Mouse (Mus musculus): Measurements from ENCODE around the gene Rhd. TPM values are rescaled to one million over a fixed set of nuclear protein-coding genes. Genes with fewer than 3 reads are reported as not detected.

Gene Rhd
- polyA plus RNA-seq, 1 experiment from 2014 or later = 7.9 TPM

GRCm38 (mm10) chr4:134862996-134863395 is 1.3 kb upstream of the Rhd start:
- no peak for ATAC-seq
- 76% methylated on average over 7 of the region's 7 CpGs for WGBS
- Histone ChIP-seq H3K4me3 (replicated peaks) (no peak overlapping the region), H3K4me1 (replicated peaks) (no peaks in the 10 kb centered on the region), H3K36me3 (no peaks in the 10 kb centered on the region), H3K9me3 (no peaks in the 10 kb centered on the region), H3K4me2 (replicated peaks) (no peak overlapping the region), H3K27me3 (replicated peaks) (no peaks in the 10 kb centered on the region), H3K27ac (no peak overlapping the region), H3K9ac (no peak overlapping the region)

GRCm38 (mm10) chr4:134865340-134865739 is 1.0 kb downstream of the Rhd start:
- Histone ChIP-seq H3K36me3 (no peaks in the 10 kb centered on the region), H3K27me3 (replicated peaks) (peaks cover 17% of the 10 kb centered on the region; the same call in 1 of the 2 replicates), H3K4me2 (replicated peaks) (no peak overlapping the region), H3K9me3 (no peaks in the 10 kb centered on the region), H3K9ac (no peak overlapping the region), H3K4me3 (replicated peaks) (no peak overlapping the region), H3K4me1 (replicated peaks) (0 out of 2 replicates have a peak, but pooled peaks cover 8% of the 10 kb centered on the region), H3K27ac (no peak overlapping the region)
- peak; percentile 47; the same call in 1 of the 2 replicates for ATAC-seq
- WGBS = 62% methylated on average over 6 of the region's 6 CpGs

GRCm38 (mm10) chr4:134865789-134866188 is 1.5 kb downstream of the Rhd start:
- Histone ChIP-seq H3K36me3 (no peaks in the 10 kb centered on the region), H3K4me2 (replicated peaks) (no peak overlapping the region), H3K27ac (no peak overlapping the region), H3K27me3 (replicated peaks) (peaks cover 18% of the 10 kb centered on the region; the same call in 1 of the 2 replicates), H3K4me1 (replicated peaks) (0 out of 2 replicates have a peak, but pooled peaks cover 8% of the 10 kb centered on the region), H3K9me3 (no peaks in the 10 kb centered on the region), H3K4me3 (replicated peaks) (no peak overlapping the region), H3K9ac (no peak overlapping the region)
- 75% methylated on average over 5 of the region's 5 CpGs for WGBS
- no peak for ATAC-seq

- H3K4me3 ChIP-seq (replicated peaks) = no peak overlapping the region
- no peaks in the 10 kb centered on the region for H3K9me3 ChIP-seq
- no peak overlapping the region for H3K9ac ChIP-seq
- no peaks in the 10 kb centered on the region for H3K36me3 ChIP-seq
- no peak overlapping the region for H3K4me2 ChIP-seq (replicated peaks)
- no peak overlapping the region for H3K27ac ChIP-seq
- 0 out of 2 replicates have a peak, but pooled peaks cover 8% of the 10 kb centered on the region for H3K4me1 ChIP-seq (replicated peaks)
- no peak for ATAC-seq
- 89% methylated on average over 8 of the region's 8 CpGs for WGBS
- peaks cover 18% of the 10 kb centered on the region; the same call in 1 of the 2 replicates for H3K27me3 ChIP-seq (replicated peaks)
Measured at GRCm38 (mm10) chr4:134867213-134867612, 2.9 kb downstream of the Rhd start.

- H3K27me3 ChIP-seq (replicated peaks) = peaks cover 18% of the 10 kb centered on the region; the same call in 1 of the 2 replicates
- no peaks in the 10 kb centered on the region for H3K36me3 ChIP-seq
- H3K9ac ChIP-seq = no peak overlapping the region
- H3K4me2 ChIP-seq (replicated peaks) = no peak overlapping the region
- H3K9me3 ChIP-seq = no peaks in the 10 kb centered on the region
- H3K4me3 ChIP-seq (replicated peaks) = no peak overlapping the region
- H3K4me1 ChIP-seq (replicated peaks) = 0 out of 2 replicates have a peak, but pooled peaks cover 8% of the 10 kb centered on the region
- WGBS = 86% methylated on average over 8 of the region's 8 CpGs
- no peak for ATAC-seq
- no peak overlapping the region for H3K27ac ChIP-seq
Measured at GRCm38 (mm10) chr4:134867661-134868060, 3.3 kb downstream of the Rhd start.

DNA sequence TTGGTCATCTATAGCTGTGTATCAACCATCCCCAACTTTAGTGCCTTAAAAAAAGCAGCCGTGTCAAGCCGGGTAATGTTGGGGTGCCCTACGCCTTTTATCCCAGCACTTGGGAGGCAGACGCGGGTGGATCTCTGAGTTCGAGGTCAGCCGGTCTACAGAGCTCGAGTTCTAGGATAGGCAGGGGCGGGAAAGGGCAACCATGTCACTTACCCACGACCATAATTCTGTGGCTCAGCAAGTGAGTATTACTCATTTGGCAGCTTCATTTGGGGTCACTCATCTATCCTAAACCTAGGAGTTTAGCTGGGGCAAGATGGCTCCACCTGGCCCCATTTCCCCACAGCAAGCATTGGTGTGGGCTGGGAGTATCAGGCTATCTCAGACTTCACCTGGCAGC is 3.7 kb downstream of the Rhd start:
- no peak overlapping the region for H3K4me2 ChIP-seq (replicated peaks)
- no peaks in the 10 kb centered on the region for H3K9me3 ChIP-seq
- no peak overlapping the region for H3K9ac ChIP-seq
- H3K27ac ChIP-seq = no peak overlapping the region
- no peaks in the 10 kb centered on the region for H3K36me3 ChIP-seq
- no peak overlapping the region for H3K4me3 ChIP-seq (replicated peaks)
- 85% methylated on average over 10 of the region's 10 CpGs for WGBS
- peaks cover 18% of the 10 kb centered on the region; the same call in 1 of the 2 replicates for H3K27me3 ChIP-seq (replicated peaks)
- ATAC-seq = no peak
- 0 out of 2 replicates have a peak, but pooled peaks cover 8% of the 10 kb centered on the region for H3K4me1 ChIP-seq (replicated peaks)

GRCm38 (mm10) chr4:134868490-134868889 is 4.2 kb downstream of the Rhd start:
- no peak overlapping the region for H3K27ac ChIP-seq
- no peak overlapping the region for H3K9ac ChIP-seq
- H3K4me1 ChIP-seq (replicated peaks) = 0 out of 2 replicates have a peak, but pooled peaks cover 8% of the 10 kb centered on the region
- WGBS = 32% methylated on average over 8 of the region's 9 CpGs
- H3K9me3 ChIP-seq = no peaks in the 10 kb centered on the region
- no peaks in the 10 kb centered on the region for H3K36me3 ChIP-seq
- H3K4me3 ChIP-seq (replicated peaks) = no peak overlapping the region
- no peak overlapping the region for H3K4me2 ChIP-seq (replicated peaks)
- peaks cover 18% of the 10 kb centered on the region; the same call in 1 of the 2 replicates for H3K27me3 ChIP-seq (replicated peaks)
- ATAC-seq = no peak

- Histone ChIP-seq H3K4me3 (replicated peaks) (peak overlapping the region; percentile 15), H3K27ac (no peak overlapping the region), H3K4me1 (replicated peaks) (0 out of 2 replicates have a peak, but pooled peaks cover 8% of the 10 kb centered on the region), H3K36me3 (no peaks in the 10 kb centered on the region), H3K4me2 (replicated peaks) (peak overlapping the region; percentile 51), H3K9me3 (no peaks in the 10 kb centered on the region), H3K27me3 (replicated peaks) (peaks cover 18% of the 10 kb centered on the region; the same call in 1 of the 2 replicates), H3K9ac (peak overlapping the region; percentile 15; the same call in 1 of the 2 replicates)
- ATAC-seq = peak; percentile 85
- 9% methylated on average over 16 of the region's 16 CpGs for WGBS
Measured at GRCm38 (mm10) chr4:134869068-134869730, 4.9 kb downstream of the Rhd start.

GRCm38 (mm10) chr4:134869815-134870375 is 5.6 kb downstream of the Rhd start:
- Histone ChIP-seq H3K9me3 (no peaks in the 10 kb centered on the region), H3K4me3 (replicated peaks) (no peak overlapping the region), H3K27ac (no peak overlapping the region), H3K27me3 (replicated peaks) (peaks cover 18% of the 10 kb centered on the region; the same call in 1 of the 2 replicates), H3K36me3 (no peaks in the 10 kb centered on the region), H3K9ac (peak overlapping the region; percentile 15; the same call in 1 of the 2 replicates), H3K4me2 (replicated peaks) (peak overlapping the region; percentile 51), H3K4me1 (replicated peaks) (0 out of 2 replicates have a peak, but pooled peaks cover 8% of the 10 kb centered on the region)
- WGBS = 55% methylated on average over 7 of the region's 7 CpGs
- ATAC-seq = no peak

- Histone ChIP-seq H3K9ac (no peak overlapping the region), H3K9me3 (no peaks in the 10 kb centered on the region), H3K27me3 (replicated peaks) (peaks cover 18% of the 10 kb centered on the region; the same call in 1 of the 2 replicates), H3K4me3 (replicated peaks) (no peak overlapping the region), H3K36me3 (no peaks in the 10 kb centered on the region), H3K27ac (no peak overlapping the region), H3K4me2 (replicated peaks) (no peak overlapping the region), H3K4me1 (replicated peaks) (0 out of 2 replicates have a peak, but pooled peaks cover 8% of the 10 kb centered on the region)
- 28% methylated on average over 4 of the region's 4 CpGs for WGBS
- ATAC-seq = no peak
Measured at GRCm38 (mm10) chr4:134871477-134871876, 7.1 kb downstream of the Rhd start.

GRCm38 (mm10) chr4:134871950-134872349 is 7.6 kb downstream of the Rhd start:
- H3K27ac ChIP-seq = no peak overlapping the region
- no peak overlapping the region for H3K4me2 ChIP-seq (replicated peaks)
- H3K36me3 ChIP-seq = no peaks in the 10 kb centered on the region
- ATAC-seq = no peak
- peaks cover 18% of the 10 kb centered on the region; the same call in 1 of the 2 replicates for H3K27me3 ChIP-seq (replicated peaks)
- 0 out of 2 replicates have a peak, but pooled peaks cover 8% of the 10 kb centered on the region for H3K4me1 ChIP-seq (replicated peaks)
- no peak overlapping the region for H3K9ac ChIP-seq
- H3K4me3 ChIP-seq (replicated peaks) = no peak overlapping the region
- H3K9me3 ChIP-seq = no peaks in the 10 kb centered on the region
- 46% methylated on average over 2 of the region's 2 CpGs for WGBS

DNA sequence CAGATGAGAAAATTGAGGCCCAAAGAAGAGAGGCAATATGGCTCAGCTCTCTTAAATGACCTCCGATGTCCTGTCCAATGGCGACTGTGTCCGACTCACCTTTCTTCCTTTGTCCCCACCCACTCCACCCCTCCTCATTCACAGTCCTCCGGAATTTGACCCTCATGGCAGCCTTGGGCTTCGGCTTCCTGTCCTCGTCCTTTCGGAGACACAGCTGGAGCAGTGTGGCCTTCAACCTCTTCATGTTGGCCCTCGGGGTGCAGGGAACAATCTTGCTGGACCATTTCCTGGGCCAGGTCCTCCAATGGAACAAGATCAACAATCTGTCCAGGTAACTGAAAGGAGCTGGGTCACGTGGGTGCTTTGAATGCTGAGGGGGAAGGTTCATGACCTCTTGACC is 11.8 kb downstream of the Rhd start:
- H3K9me3 ChIP-seq = no peaks in the 10 kb centered on the region
- no peaks in the 10 kb centered on the region for H3K36me3 ChIP-seq
- H3K4me3 ChIP-seq (replicated peaks) = no peak overlapping the region
- 76% methylated on average over 9 of the region's 9 CpGs for WGBS
- ATAC-seq = no peak
- H3K27me3 ChIP-seq (replicated peaks) = no peaks in the 10 kb centered on the region
- no peak overlapping the region for H3K27ac ChIP-seq
- H3K4me1 ChIP-seq (replicated peaks) = peaks cover 8% of the 10 kb centered on the region
- H3K9ac ChIP-seq = no peak overlapping the region
- no peak overlapping the region for H3K4me2 ChIP-seq (replicated peaks)
